Mouse (Mus musculus) megakaryocyte, adult 5-6 weeks (primary cell): Measurements from ENCODE around the gene Trmt2b. TPM values are rescaled to one million over a fixed set of nuclear protein-coding genes. Genes with fewer than 3 reads are reported as not detected.
"Not testable (repeated sequence)": the region's sequence is repeated elsewhere in the genome, so short reads cannot be mapped to it uniquely, and the experiment has no call there.

Experiments used
- ATAC-seq: 2 replicates; pipeline ENCODE4 v1.8.0; 2016; ENCODE audit warnings: mild to moderate bottlenecking, inconsistent platforms; ENCODE audit not compliant: poor library complexity, severe bottlenecking
- total RNA-seq, 2 experiments: library from RNA; stranded (forward) in 1 of 2; stranded (reverse) in 1 of 2; fragments of 153-499, 151-499 nt in 1 of 2; fragments of 221-1000, 200-1000 nt in 1 of 2; gene quantifications; 2 replicates each; pipeline versions ENCODE4 v1.2.3 to v1.2.4; 2015 to 2017

The Trmt2b gene
- total RNA-seq, 2 experiments from 2014 or later: 22.5 to 25.8 TPM

DNA sequence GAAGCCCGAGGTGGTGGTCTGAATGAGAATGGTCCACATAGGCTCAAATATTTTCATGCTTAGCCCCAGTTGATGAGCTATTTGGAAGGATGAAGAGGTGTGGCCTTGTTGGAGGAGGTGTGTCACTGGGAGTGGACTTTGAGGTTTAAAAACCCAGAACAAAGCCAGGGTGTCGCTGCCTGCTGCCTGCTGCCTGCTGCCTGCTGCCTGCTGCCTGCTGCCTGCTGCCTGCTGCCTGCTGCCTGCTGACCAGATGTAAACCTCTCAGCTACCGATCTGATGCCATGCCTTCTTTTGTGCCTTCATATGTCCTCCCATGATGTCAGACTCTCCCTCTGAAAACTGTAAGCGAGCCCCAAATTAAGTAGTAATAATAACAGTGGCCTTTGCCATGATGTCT is 54.9 kb downstream of the Trmt2b start, which contains the start of gene Nox1:
TSS of gene Nox1 (minus strand) at position 101 of the 400 bp plus-strand sequence.
- no peak for ATAC-seq

DNA sequence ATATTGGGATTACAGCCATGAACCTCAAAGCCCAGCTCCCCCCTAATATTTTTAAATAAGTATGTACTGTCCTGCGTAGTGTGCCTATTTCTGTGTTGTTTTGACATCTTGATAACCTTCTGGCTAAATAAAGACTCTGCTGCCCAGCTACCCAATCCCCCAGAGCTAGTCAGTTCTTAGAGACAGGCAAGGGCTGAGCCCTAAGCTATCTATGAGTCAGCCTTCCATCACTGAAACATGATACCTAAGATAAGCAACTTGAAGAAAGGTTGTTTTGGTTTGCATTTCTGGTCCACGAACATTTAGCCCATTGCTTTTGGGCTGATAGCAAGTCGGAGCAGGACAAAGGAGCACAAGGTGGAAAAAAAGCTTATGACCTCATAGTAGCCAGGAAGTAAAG is 56.2 kb downstream of the Trmt2b start:
- ATAC-seq: no peak

- ATAC-seq: no peak
These were observed 58.6 kb downstream of the Trmt2b start for GRCm38 (mm10) chrX:134218161-134218560.

DNA sequence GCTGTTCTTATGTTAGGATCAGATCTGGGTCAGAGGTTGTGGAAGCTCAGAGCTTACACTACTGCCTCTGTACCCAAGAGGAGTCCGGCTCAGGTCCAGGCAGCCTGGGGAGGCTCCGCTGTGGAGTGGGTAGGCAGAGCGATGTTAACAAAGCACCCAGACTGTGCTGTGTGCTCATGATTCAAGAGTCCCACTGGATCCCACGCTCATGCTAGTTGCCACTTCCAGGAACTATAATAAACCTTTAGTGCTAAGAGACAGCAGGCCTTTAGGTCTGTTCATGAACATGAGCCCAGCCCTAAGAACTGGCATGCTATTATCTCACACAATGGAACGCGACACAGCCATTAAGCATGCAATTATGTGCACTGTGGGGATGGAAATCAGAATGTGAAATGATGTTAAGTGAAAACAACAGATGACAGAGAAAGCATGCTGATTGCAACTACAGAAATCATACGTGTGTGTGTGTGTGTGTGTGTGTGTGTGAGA is 65.6 kb downstream of the Trmt2b start:
- ATAC-seq: no peak

DNA sequence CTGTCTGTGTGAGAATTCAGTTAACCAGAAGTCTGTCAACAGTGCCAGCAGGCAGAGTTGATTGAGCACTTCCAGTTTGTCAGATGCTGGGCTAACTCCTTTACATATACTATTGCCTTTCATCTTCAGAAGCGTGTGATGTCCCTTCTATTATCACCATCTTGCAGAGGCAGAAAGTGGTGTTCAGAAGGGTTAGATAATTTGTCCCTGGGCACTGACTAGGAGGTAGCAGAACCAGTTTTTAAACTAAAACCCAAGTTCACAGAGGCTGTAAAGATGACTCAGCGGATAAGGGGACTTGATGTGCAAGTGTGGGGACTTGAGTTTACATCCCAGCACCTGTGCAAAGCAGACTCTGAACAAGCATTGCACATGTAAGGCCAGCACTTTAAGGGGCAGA is 68.3 kb downstream of the Trmt2b start:
- ATAC-seq: no peak

- ATAC-seq: not testable (repeated sequence)
These were observed 89.6 kb downstream of the Trmt2b start, which contains the start of gene Arl13a for GRCm38 (mm10) chrX:134187201-134187600. Gene Arl13a (plus strand): TSS chrX:134187501.

GRCm38 (mm10) chrX:134174699-134175098 is 102.1 kb downstream of the Trmt2b start:
- ATAC-seq: no peak

Other genes with a start within 250 kb of the Trmt2b start
- gene Cstf2, start 217.8 kb downstream of the Trmt2b start, total RNA-seq (2015): 29.3 and 29.8 TPM in 2 replicates
- 34.4 and 48.3 TPM in 2 replicates for gene Cstf2, start 217.8 kb downstream of the Trmt2b start, total RNA-seq (2017)
- gene Xkrx, start 114.9 kb downstream of the Trmt2b start, total RNA-seq (2015): 1.2 and 1.4 TPM in 2 replicates
- gene Xkrx, start 114.9 kb downstream of the Trmt2b start, total RNA-seq (2017): 0.12 and 0.26 TPM in 2 replicates
- gene Arl13a, start 89.5 kb downstream of the Trmt2b start, total RNA-seq (2015): not detected in 2 replicates
- not detected in 2 replicates for gene Arl13a, start 89.5 kb downstream of the Trmt2b start, total RNA-seq (2017)
- not detected in 2 replicates for gene Nox1, start 55.0 kb downstream of the Trmt2b start, total RNA-seq (2015)
- 0.18 TPM in 1 of 2 replicates, not detected in the other for gene Nox1, start 55.0 kb downstream of the Trmt2b start, total RNA-seq (2017)
- gene Tmem35a, start 18.2 kb upstream of the Trmt2b start, total RNA-seq (2015): not detected in 2 replicates
- not detected in 2 replicates for gene Tmem35a, start 18.2 kb upstream of the Trmt2b start, total RNA-seq (2017)
- gene Cenpi, start 31.1 kb upstream of the Trmt2b start, total RNA-seq (2015): 22.4 and 28.4 TPM in 2 replicates
- gene Cenpi, start 31.1 kb upstream of the Trmt2b start, total RNA-seq (2017): 26.9 and 27.1 TPM in 2 replicates
- gene Drp2, start 127.6 kb upstream of the Trmt2b start, total RNA-seq (2015): 0.07 TPM in 1 of 2 replicates, not detected in the other
- gene Drp2, start 127.6 kb upstream of the Trmt2b start, total RNA-seq (2017): 0.04 and 0.22 TPM in 2 replicates
- gene Taf7l, start 199.5 kb upstream of the Trmt2b start, total RNA-seq (2015): not detected in 2 replicates
- gene Taf7l, start 199.5 kb upstream of the Trmt2b start, total RNA-seq (2017): not detected in 2 replicates